In the genomic region with DNA sequence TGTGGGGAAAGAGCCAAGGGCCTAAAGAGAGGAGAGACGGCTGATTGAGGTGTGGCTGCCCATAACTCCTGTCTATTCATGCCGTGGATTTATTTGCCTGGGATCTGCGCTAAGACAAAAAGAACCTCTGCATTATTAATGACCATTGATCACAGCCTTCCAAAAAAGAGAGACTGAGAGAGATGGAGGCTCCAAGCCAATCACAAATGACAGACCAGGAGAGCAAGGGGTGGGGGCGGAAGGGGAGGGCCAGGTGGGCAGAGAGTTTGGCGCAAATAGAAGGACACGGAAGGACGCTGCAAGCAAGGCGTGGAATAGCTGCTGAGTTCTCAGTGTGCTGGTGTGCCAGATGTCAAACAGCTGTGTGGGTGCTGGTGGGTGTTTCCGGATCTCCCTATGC, we compare ENCODE assay signal across 8 mouse cellular contexts. TPM values are rescaled to one million over a fixed set of nuclear protein-coding genes. Genes with fewer than 3 reads are reported as not detected.
A peak's percentile ranks its signal among the peaks of the same experiment; 100 is the strongest.
DNase-seq lines count a peak whose midpoint lies in the region; ATAC-seq lines count a peak whose summit lies in the region.
"Had no signal": no experiment of that assay in that cellular context is flagged by ENCODE, and none has a peak within 500 bp of the region (broad histone marks: within the 10 kb centered on the region; RNA-seq: fewer than 3 reads in every experiment).

Gene Htr1d (plus strand): TSS at position 301 of the 400 bp plus-strand sequence.

- peak within 1 kb of the TSS; percentile 94 for H3K4me2 ChIP-seq in lung, embryonic 16.5 days (ENCODE audit: low read depth, low read length)
- peak within 1 kb of the TSS; percentile 93 for H3K4me2 ChIP-seq in forebrain, embryonic 15.5 days (replicated peaks)
- H3K4me2 ChIP-seq in limb, embryonic 15.5 days, result peak within 1 kb of the TSS; percentile 90
- H3K4me2 ChIP-seq in stomach, embryonic 14.5 days (replicated peaks; ENCODE audit: low read depth, low read length), result peak within 1 kb of the TSS; percentile 99

- peaks cover 36% of the 10 kb centered on the region for H3K27me3 ChIP-seq in lung, embryonic 16.5 days (ENCODE audit: control insufficient read depth, insufficient read depth, low read depth, low read length)
- H3K27me3 ChIP-seq in forebrain, embryonic 15.5 days, result peaks cover 42% of the 10 kb centered on the region
- peaks cover 51% of the 10 kb centered on the region for H3K27me3 ChIP-seq in limb, embryonic 15.5 days
- H3K27me3 ChIP-seq in stomach, embryonic 14.5 days (ENCODE audit: control insufficient read depth, insufficient read depth, low read length), result 0 out of 2 replicates have a peak, but pooled peaks cover 11% of the 10 kb centered on the region

- no peak for ATAC-seq in lung, embryonic 16.5 days (ENCODE audit: low read depth)
- ATAC-seq in forebrain, embryonic 15.5 days (replicated peaks), result no peak
- ATAC-seq in limb, embryonic 15.5 days (ENCODE audit: insufficient number of reproducible peaks, low FRiP score, low TSS enrichment, low read depth), result no peak
- no peak for ATAC-seq in stomach, embryonic 14.5 days (ENCODE audit: insufficient number of reproducible peaks, insufficient read depth, low FRiP score, low read depth)
- ATAC-seq in erythroblast, adult 5-6 weeks (replicated peaks; ENCODE audit: low FRiP score, poor library complexity, severe bottlenecking), result no peak

- H3K4me3 ChIP-seq in lung, embryonic 16.5 days (ENCODE audit: low read length), result peak within 1 kb of the TSS; percentile 51
- H3K4me3 ChIP-seq in forebrain, embryonic 15.5 days, result peak within 1 kb of the TSS; percentile 48
- H3K4me3 ChIP-seq in limb, embryonic 15.5 days, result peak within 1 kb of the TSS; percentile 46
- H3K4me3 ChIP-seq in stomach, embryonic 14.5 days (ENCODE audit: low read depth, low read length), result peak within 1 kb of the TSS; percentile 49

- no peak within 1 kb of the TSS for H3K27ac ChIP-seq in lung, embryonic 16.5 days (ENCODE audit: low read length)
- no peak within 1 kb of the TSS for H3K27ac ChIP-seq in forebrain, embryonic 15.5 days (replicated peaks)
- H3K27ac ChIP-seq in limb, embryonic 15.5 days, result no peak within 1 kb of the TSS
- H3K27ac ChIP-seq in stomach, embryonic 14.5 days (ENCODE audit: low read length), result no peak within 1 kb of the TSS

- H3K9me3 ChIP-seq in lung, embryonic 16.5 days (ENCODE audit: control insufficient read depth, low read length), result no peaks in the 10 kb centered on the region
- no peaks in the 10 kb centered on the region for H3K9me3 ChIP-seq in forebrain, embryonic 15.5 days
- no peaks in the 10 kb centered on the region for H3K9me3 ChIP-seq in limb, embryonic 15.5 days
- H3K9me3 ChIP-seq in stomach, embryonic 14.5 days (ENCODE audit: control insufficient read depth, low read depth, low read length), result no peaks in the 10 kb centered on the region

- H3K36me3 ChIP-seq in lung, embryonic 16.5 days (ENCODE audit: control insufficient read depth, insufficient read depth, low read length), result no peaks in the 10 kb centered on the region
- H3K36me3 ChIP-seq in forebrain, embryonic 15.5 days, result no peaks in the 10 kb centered on the region
- H3K36me3 ChIP-seq in limb, embryonic 15.5 days, result no peaks in the 10 kb centered on the region
- no peaks in the 10 kb centered on the region for H3K36me3 ChIP-seq in stomach, embryonic 14.5 days (ENCODE audit: control insufficient read depth, insufficient read depth, low read length)

- no peak for DNase-seq in lung, postnatal 10 days
- no peak for DNase-seq in cerebellum, adult 18-20 months
- DNase-seq: layer of hippocampus, postnatal 36 days had no signal

- peaks cover 10% of the 10 kb centered on the region for H3K4me1 ChIP-seq in lung, embryonic 16.5 days (replicated peaks; ENCODE audit: control insufficient read depth, insufficient read depth, low read length)
- peaks cover 16% of the 10 kb centered on the region for H3K4me1 ChIP-seq in forebrain, embryonic 15.5 days
- peaks cover 13% of the 10 kb centered on the region for H3K4me1 ChIP-seq in limb, embryonic 15.5 days
- peaks cover 9% of the 10 kb centered on the region for H3K4me1 ChIP-seq in stomach, embryonic 14.5 days (ENCODE audit: control insufficient read depth, insufficient read depth, low read length)

- 62% methylated on average over 9 of the region's 9 CpGs for WGBS in lung, embryonic 16.5 days
- 78% methylated on average over 9 of the region's 9 CpGs for WGBS in forebrain, embryonic 15.5 days
- 58% methylated on average over 9 of the region's 9 CpGs for WGBS in limb, embryonic 15.5 days
- 65% methylated on average over 9 of the region's 9 CpGs for WGBS in stomach, embryonic 14.5 days

- peak within 1 kb of the TSS; percentile 52; the same call in 1 of the 2 replicates for H3K9ac ChIP-seq in lung, embryonic 16.5 days (ENCODE audit: low read length)
- H3K9ac ChIP-seq in forebrain, embryonic 15.5 days (replicated peaks), result peak within 1 kb of the TSS; percentile 44
- H3K9ac ChIP-seq in limb, embryonic 15.5 days, result peak within 1 kb of the TSS; percentile 5
- 0 out of 2 replicates have a peak within 1 kb of the TSS, but pooled peaks have one; percentile 38 for H3K9ac ChIP-seq in stomach, embryonic 14.5 days (replicated peaks; ENCODE audit: low read depth, low read length)

RNA-seq across cellular contexts. Expression of gene Htr1d, which starts in this region (rescaled TPM):
- polyA plus RNA-seq in lung, embryonic 16.5 days (2015; fragmentation: Nextera tagmentation; extraction: Ambion mirVana), result not detected in 2 replicates
- polyA plus RNA-seq in forebrain, embryonic 15.5 days (2015; fragmentation: Nextera tagmentation; extraction: Ambion mirVana), result 0.70 and 0.74 TPM in 2 replicates
- polyA plus RNA-seq in limb, embryonic 15.5 days (2015; fragmentation: Nextera tagmentation; extraction: Ambion mirVana), result 1.2 and 1.4 TPM in 2 replicates
- 0.31 and 0.42 TPM in 2 replicates for polyA plus RNA-seq in stomach, embryonic 14.5 days (2014; fragmentation: Nextera tagmentation; extraction: Ambion mirVana)
- not detected in 2 replicates for total RNA-seq in erythroblast, adult 5-6 weeks (2015; ENCODE audit: low replicate concordance)
- total RNA-seq in erythroblast, adult 5-6 weeks (2017; ENCODE audit: low replicate concordance), result not detected in 2 replicates
